Mouse (Mus musculus) heart, postnatal 14 days (tissue): ENCODE results near the gene Dcaf11. TPM values are rescaled to one million over a fixed set of nuclear protein-coding genes. Genes with fewer than 3 reads are reported as not detected.

ENCODE experiments used
- DNase-seq, 2 experiments: peaks; one replicate each; pipeline ENCODE4 v3.0.0; 2021 to 2022
- intact Hi-C: fragments of 180-260 bp; cut with DNase I; formaldehyde crosslinking; loops from one replicate; pipeline ENCODE4 v1.15.1; 2025
- long read RNA-seq, 2 experiments: library from polyadenylated mRNA; stranded (forward); transcript quantifications; one replicate each; pipeline ENCODE4 v2.0.0; 2021
- total RNA-seq, 2 experiments: library from RNA; stranded (reverse); gene quantifications; 2 replicates each; pipeline ENCODE4 v1.2.3; 2021

Gene Dcaf11
- 100 to 1,000 TPM; 112 to 118 TPM for total RNA-seq
- long read RNA-seq, experiment 1, transcript Dcaf11-216 (15 exons, 2,624 nt), result minor isoform, 8 of 208 reads
- long read RNA-seq, experiment 1, transcript Dcaf11-206 (14 exons, 2,660 nt), result minor isoform, 29 of 208 reads
- long read RNA-seq, experiment 1, transcript Dcaf11-202 (15 exons, 2,538 nt), result major isoform, 44 of 208 reads
- long read RNA-seq, experiment 1, transcript Dcaf11-201 (15 exons, 2,601 nt), result minor isoform, 11 of 208 reads
- long read RNA-seq, experiment 1, partial matches to known transcripts, result 40 of 208 reads
- long read RNA-seq, experiment 1, other reads (novel, unspliced or antisense), result 70 of 208 reads
- long read RNA-seq, experiment 2, transcript Dcaf11-202 (15 exons, 2,538 nt), result major isoform, 31 of 188 reads
- long read RNA-seq, experiment 2, transcript Dcaf11-216 (15 exons, 2,624 nt), result minor isoform, 15 of 188 reads
- long read RNA-seq, experiment 2, transcript Dcaf11-201 (15 exons, 2,601 nt), result minor isoform, 12 of 188 reads
- long read RNA-seq, experiment 2, transcript Dcaf11-206 (14 exons, 2,660 nt), result minor isoform, 28 of 188 reads
- long read RNA-seq, experiment 2, partial matches to known transcripts, result 34 of 188 reads
- long read RNA-seq, experiment 2, other reads (novel, unspliced or antisense), result 60 of 188 reads

GRCm38 (mm10) chr14:55559799-55560201, at the start of gene Dcaf11:
Gene Dcaf11, plus strand, starts transcription at chr14:55560006.
- peak; percentile 90 for DNase-seq
- intact Hi-C loops, result loop anchor here (5.0 kb wide), 1 partner anchor 43 kb away; the partner anchor contains the start of gene Irf9

GRCm38 (mm10) chr14:55510125-55510731, 49.6 kb upstream of the Dcaf11 start, which contains the start of gene Cpne6:
Gene Cpne6, plus strand, starts transcription at chr14:55510445.
- DNase-seq, result no peak
- intact Hi-C loops, result no loop called here

DNA sequence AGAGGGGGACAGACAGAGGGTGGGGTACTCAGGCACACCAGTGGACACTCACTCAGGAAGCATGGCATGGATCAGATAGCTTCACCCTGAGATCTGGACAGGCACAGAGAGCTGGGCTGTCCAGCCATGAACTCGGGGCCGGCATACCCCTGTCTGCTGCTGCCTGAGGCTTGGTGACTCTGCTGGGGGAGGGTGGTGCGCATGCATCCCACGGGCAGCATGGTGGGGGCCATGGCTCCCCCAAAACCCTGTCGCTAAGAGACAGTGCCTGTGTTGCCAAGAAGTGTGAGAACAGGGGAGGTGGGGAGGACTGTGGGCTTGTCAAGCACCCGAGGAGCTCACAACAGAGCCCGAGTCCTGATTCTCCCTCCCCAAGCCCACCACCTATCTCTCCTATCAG, 48.8 kb upstream of the Dcaf11 start:
- intact Hi-C loops, result no loop called here
- DNase-seq, result no peak

GRCm38 (mm10) chr14:55513927-55514326, 45.9 kb upstream of the Dcaf11 start:
- intact Hi-C loops, result no loop called here
- DNase-seq, result no peak

- intact Hi-C loops, result no loop called here
- DNase-seq, result no peak
Observed at GRCm38 (mm10) chr14:55515846-55516245, 44.0 kb upstream of the Dcaf11 start.

GRCm38 (mm10) chr14:55518897-55519296, 40.9 kb upstream of the Dcaf11 start:
- DNase-seq, result no peak
- intact Hi-C loops, result no loop called here

GRCm38 (mm10) chr14:55519604-55520003, 40.2 kb upstream of the Dcaf11 start:
- no peak for DNase-seq
- intact Hi-C loops, result no loop called here

GRCm38 (mm10) chr14:55520451-55521361, 39.1 kb upstream of the Dcaf11 start:
- intact Hi-C loops, result no loop called here
- DNase-seq, result peak in 1 of 2 experiments; percentile 41

DNA sequence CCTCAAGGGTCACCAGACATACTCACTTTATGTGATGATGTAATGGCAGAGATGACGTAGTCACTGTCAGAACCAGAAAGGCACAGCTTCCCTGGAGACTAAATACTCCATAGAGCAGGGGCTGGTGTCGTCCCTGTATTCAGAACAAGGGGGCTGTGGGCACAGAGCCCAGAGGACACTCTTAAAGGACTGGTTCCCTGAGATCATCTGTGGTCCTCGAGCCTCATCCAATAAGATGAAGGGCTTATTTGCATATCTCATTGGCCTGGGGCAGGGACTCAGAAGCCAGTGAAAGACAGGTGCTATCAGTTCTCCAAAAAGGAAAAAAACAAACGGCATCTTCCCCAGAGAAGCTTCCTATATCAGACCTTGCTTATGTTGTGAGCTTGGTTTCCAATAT, 35.7 kb upstream of the Dcaf11 start:
- intact Hi-C loops, result no loop called here
- no peak for DNase-seq

DNA sequence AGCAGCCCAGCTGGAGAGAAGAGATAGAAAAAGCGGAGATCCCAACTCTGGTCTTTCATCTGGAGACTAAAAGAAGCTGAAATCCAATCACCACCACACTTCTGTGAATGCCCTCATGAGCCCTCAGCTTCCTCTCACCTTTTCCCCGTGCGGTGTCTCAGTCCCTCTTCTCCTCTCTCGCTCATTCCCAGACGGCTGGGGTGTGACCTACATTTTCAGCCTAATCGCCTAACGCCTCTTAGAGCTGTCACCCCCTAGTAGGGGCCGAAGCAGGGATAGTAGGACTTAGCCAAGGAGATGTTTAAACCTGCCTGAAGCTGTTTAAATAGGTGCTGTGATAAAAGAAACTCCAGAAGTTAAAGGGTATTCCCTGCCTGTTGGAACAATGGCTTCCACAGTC, 35.0 kb upstream of the Dcaf11 start, which contains the start of gene Nrl:
Nrl (minus strand) TSS at position 197 of the 400 bp plus-strand sequence.
- intact Hi-C loops, result no loop called here
- no peak for DNase-seq

GRCm38 (mm10) chr14:55526674-55527073, 33.1 kb upstream of the Dcaf11 start:
- intact Hi-C loops, result no loop called here
- DNase-seq, result no peak

- intact Hi-C loops, result loop anchor here (2.0 kb wide), 1 partner anchor 31 kb away; no protein-coding TSS in a partner anchor
- peak in 1 of 2 experiments; percentile 31 for DNase-seq
Observed at GRCm38 (mm10) chr14:55527940-55528339, 31.9 kb upstream of the Dcaf11 start.

GRCm38 (mm10) chr14:55536116-55536745, 23.6 kb upstream of the Dcaf11 start:
- DNase-seq, result peak; percentile 46 to 65
- intact Hi-C loops, result loop anchor here (1.0 to 10.0 kb wide), 3 partner anchors 40 to 421 kb away; partner anchors contain the start of gene Jph4

DNA sequence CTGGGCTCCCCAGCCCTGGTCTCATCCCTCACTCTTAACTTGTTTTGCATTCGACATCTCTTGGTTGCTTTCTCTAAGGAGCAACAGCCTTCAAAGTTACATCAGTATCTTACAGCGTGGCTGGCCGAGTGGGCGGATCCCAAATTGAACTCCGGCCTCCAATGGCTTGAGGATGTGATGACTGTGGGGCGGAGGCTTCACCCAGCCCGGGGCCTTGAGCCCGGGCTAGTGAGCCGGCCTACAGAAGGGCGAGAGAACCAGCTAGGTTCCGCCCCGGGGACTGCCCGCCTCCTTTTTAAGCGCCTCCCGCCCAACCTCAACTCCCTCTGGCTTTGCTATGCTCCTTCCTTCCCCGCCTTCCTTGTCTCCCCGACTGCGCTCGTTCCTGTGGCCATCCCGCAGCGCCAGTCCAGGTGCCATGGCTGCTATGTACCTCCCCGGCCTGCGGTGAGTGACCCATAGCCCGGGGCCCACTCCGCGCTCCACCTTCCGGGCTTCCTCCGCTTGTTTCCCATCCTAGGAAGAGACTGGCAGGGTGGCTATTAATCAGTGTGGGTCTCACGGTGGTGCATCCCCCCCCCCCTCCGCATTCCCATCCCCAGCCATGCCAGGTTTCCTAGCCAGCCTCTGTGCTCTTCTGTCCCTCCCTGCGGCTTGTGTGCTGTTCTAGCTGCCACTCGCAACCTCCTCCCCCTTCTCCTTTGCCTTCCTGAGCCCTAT, 19.6 kb upstream of the Dcaf11 start, which contains the start of gene Pck2:
Pck2 (plus strand) TSS at position 200 of the 720 bp plus-strand sequence.
- intact Hi-C loops, result loop anchor here (2.0 kb wide), 1 partner anchor 17 kb away; no protein-coding TSS in a partner anchor

DNA sequence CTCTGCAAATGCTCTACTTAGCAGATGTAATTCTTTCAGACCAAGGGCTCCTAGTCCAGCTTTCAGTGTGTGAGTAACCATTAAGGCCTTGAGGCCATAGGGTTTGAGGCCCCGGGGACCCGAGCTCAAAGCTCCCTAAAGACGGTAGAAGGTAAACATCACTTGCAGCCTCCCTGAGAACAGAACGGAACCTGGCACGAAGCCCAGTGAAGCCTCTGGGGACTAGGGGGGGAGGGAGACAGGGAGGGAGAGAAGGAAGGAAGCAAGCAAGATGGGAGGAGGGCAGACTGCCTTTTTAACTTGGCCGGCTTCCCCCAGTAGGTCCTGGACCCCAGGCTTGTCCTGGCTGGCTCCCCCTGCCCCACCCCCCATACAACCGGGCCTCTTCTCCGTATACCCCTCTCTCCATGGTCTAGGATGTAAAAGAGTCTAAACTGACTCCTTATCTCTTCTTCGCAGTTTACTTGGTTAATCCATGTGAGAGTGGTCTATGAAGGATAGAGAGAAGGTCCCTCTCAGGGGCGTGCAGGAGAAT, 19.0 kb upstream of the Dcaf11 start:
- intact Hi-C loops, result loop anchor here (2.0 kb wide), 1 partner anchor 16 kb away; no protein-coding TSS in a partner anchor
- peak; percentile 88 to 91 for DNase-seq

More for the DNA sequence above, 19.6 kb upstream of the Dcaf11 start, which contains the start of gene Pck2:
- DNase-seq, result peak; percentile 86 to 88

GRCm38 (mm10) chr14:55542268-55542667, 17.5 kb upstream of the Dcaf11 start:
- intact Hi-C loops, result no loop called here
- no peak for DNase-seq

DNA sequence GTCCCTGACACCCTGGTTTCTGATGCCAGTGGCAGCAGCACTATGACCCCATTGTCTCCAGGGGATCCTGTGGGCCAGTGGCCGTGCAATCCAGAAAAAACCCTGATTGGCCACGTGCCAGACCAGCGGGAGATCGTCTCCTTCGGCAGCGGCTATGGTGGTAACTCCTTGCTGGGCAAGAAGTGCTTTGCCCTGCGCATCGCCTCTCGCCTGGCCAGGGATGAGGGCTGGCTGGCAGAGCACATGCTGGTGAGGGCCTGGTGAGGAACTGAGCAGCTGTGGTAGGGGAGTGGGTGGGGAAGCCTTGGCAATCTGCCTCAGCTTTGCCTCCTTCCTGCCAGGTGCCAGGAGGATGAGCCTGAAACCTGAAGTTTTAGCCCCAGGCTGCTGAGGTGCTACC, 15.5 kb upstream of the Dcaf11 start:
- intact Hi-C loops, result no loop called here
- DNase-seq, result no peak

- intact Hi-C loops, result no loop called here
Observed at GRCm38 (mm10) chr14:55550191-55550590, 9.6 kb upstream of the Dcaf11 start.

More at GRCm38 (mm10) chr14:55550191-55550590, 9.6 kb upstream of the Dcaf11 start:
- no peak for DNase-seq
